Mouse (Mus musculus) midbrain, embryonic 11.5 days (tissue): Measurements from ENCODE around the gene Ddx58. TPM values are rescaled to one million over a fixed set of nuclear protein-coding genes. Genes with fewer than 3 reads are reported as not detected.
A peak's percentile ranks its signal among the peaks of the same experiment; 100 is the strongest.

Source experiments
- ATAC-seq: fragments of 200-750 bp; cut with Nextera tagmentation; 2 replicates; pipeline ENCODE4 v1.8.0; 2017; ENCODE audit warnings: moderate TSS enrichment, moderate library complexity; ENCODE audit not compliant: low FRiP score
- DNase-seq: peaks from one replicate; pipeline ENCODE4 v3.0.0; 2015; ENCODE audit warnings: low spot score; ENCODE audit errors: missing footprints
- H3K27ac ChIP-seq: fragments of 300-500 bp; sonication (generic); 2 replicates; pipeline ENCODE4 v1.5.1; 2014; ENCODE audit warnings: low read depth, low read length
- H3K27me3 ChIP-seq: fragments of 300-500 bp; sonication (generic); 2 replicates; pipeline ENCODE4 v1.6.1; 2014; ENCODE audit warnings: mild to moderate bottlenecking, low read length, moderate library complexity, mixed read lengths; ENCODE audit not compliant: control insufficient read depth, insufficient read depth
- H3K36me3 ChIP-seq: fragments of 300-500 bp; sonication (generic); 2 replicates; pipeline ENCODE4 v1.6.1; 2014; ENCODE audit warnings: mild to moderate bottlenecking, low read length, moderate library complexity, mixed read lengths; ENCODE audit not compliant: control insufficient read depth, insufficient read depth
- H3K4me1 ChIP-seq: fragments of 300-500 bp; sonication (generic); 2 replicates; pipeline ENCODE4 v1.6.1; 2014; ENCODE audit warnings: low read length; ENCODE audit not compliant: control insufficient read depth, insufficient read depth
- H3K4me2 ChIP-seq: fragments of 300-500 bp; sonication (generic); 2 replicates; pipeline ENCODE4 v1.6.1; 2014; ENCODE audit warnings: mild to moderate bottlenecking, moderate library complexity
- H3K4me3 ChIP-seq: fragments of 300-500 bp; sonication (generic); 2 replicates; pipeline ENCODE4 v1.5.1; 2014; ENCODE audit warnings: low read depth, low read length
- H3K9ac ChIP-seq: fragments of 300-500 bp; sonication (generic); 2 replicates; pipeline ENCODE4 v1.6.1; 2014; ENCODE audit warnings: low read length
- H3K9me3 ChIP-seq: fragments of 300-500 bp; sonication (generic); 2 replicates; pipeline ENCODE4 v1.6.1; 2016; ENCODE audit warnings: low read length; ENCODE audit not compliant: control insufficient read depth
- WGBS: fragments of 180-500 bp; shearing (Covaris S2); extraction: QIAGEN DNeasy Blood & Tissue Kit; methylation state at CpG from one replicate; pipeline ENCODE4 v1.1.7; 2014; 5-methylcytosine and 5-hydroxymethylcytosine counted together
- polyA plus RNA-seq: library from polyadenylated mRNA; unstranded; fragments of >200 nt; fragmentation: Nextera tagmentation; extraction: Ambion mirVana; gene quantifications from 2 replicates; pipeline ENCODE4 v1.2.1, GENCODE M21; 2014

Gene Ddx58
- polyA plus RNA-seq, 1 experiment from 2014 or later = 2.1 TPM

- Histone ChIP-seq H3K4me1 (peaks cover 10% of the 10 kb centered on the region), H3K9me3 (no peaks in the 10 kb centered on the region), H3K27me3 (no peaks in the 10 kb centered on the region), H3K9ac (peak overlapping the region; percentile 92), H3K27ac (peak overlapping the region; percentile 85), H3K4me3 (peak overlapping the region; percentile 81), H3K4me2 (peak overlapping the region; percentile 83), H3K36me3 (peaks cover 2% of the 10 kb centered on the region; the same call in 1 of the 2 replicates)
- DNase-seq (peak; percentile 99), ATAC-seq (peak; percentile 85)
- WGBS = under 1% methylated on average over 49 of the region's 50 CpGs
Observed at GRCm38 (mm10) chr4:40268204-40268813, 28.7 kb upstream of the Ddx58 start.

- ATAC-seq (no peak; the same call in 1 of the 2 replicates), DNase-seq (no peak)
- H3K9me3 ChIP-seq = no peaks in the 10 kb centered on the region
- H3K4me1 ChIP-seq = peaks cover 10% of the 10 kb centered on the region
- H3K27ac ChIP-seq = no peak overlapping the region; the same call in 1 of the 2 replicates
- H3K9ac ChIP-seq = peak overlapping the region; percentile 92
- WGBS = 75% methylated on average over 7 of the region's 7 CpGs
- peak overlapping the region; percentile 83 for H3K4me2 ChIP-seq
- peak overlapping the region; percentile 81 for H3K4me3 ChIP-seq
- H3K36me3 ChIP-seq = peaks cover 2% of the 10 kb centered on the region; the same call in 1 of the 2 replicates
- no peaks in the 10 kb centered on the region for H3K27me3 ChIP-seq
Observed at GRCm38 (mm10) chr4:40267681-40268080, 28.1 kb upstream of the Ddx58 start.

- Histone ChIP-seq H3K36me3 (peaks cover 23% of the 10 kb centered on the region), H3K9me3 (no peaks in the 10 kb centered on the region), H3K4me3 (no peak overlapping the region), H3K27ac (no peak overlapping the region), H3K9ac (no peak overlapping the region), H3K27me3 (no peaks in the 10 kb centered on the region), H3K4me1 (peaks cover 10% of the 10 kb centered on the region), H3K4me2 (no peak overlapping the region)
- DNase-seq (no peak), ATAC-seq (no peak)
- WGBS = 97% methylated on average over 1 of the region's 1 CpGs
Observed at GRCm38 (mm10) chr4:40264321-40264720, 24.7 kb upstream of the Ddx58 start.

- H3K27me3 ChIP-seq = no peaks in the 10 kb centered on the region
- no peak overlapping the region for H3K27ac ChIP-seq
- WGBS = 87% methylated on average over 8 of the region's 8 CpGs
- no peaks in the 10 kb centered on the region for H3K4me1 ChIP-seq
- ATAC-seq = no peak
- H3K9me3 ChIP-seq = no peaks in the 10 kb centered on the region
- no peaks in the 10 kb centered on the region for H3K36me3 ChIP-seq
- DNase-seq = peak; percentile 51
- H3K4me3 ChIP-seq = no peak overlapping the region
- H3K4me2 ChIP-seq = no peak overlapping the region
- no peak overlapping the region for H3K9ac ChIP-seq
Observed at GRCm38 (mm10) chr4:40254385-40255103, 14.9 kb upstream of the Ddx58 start.

DNA sequence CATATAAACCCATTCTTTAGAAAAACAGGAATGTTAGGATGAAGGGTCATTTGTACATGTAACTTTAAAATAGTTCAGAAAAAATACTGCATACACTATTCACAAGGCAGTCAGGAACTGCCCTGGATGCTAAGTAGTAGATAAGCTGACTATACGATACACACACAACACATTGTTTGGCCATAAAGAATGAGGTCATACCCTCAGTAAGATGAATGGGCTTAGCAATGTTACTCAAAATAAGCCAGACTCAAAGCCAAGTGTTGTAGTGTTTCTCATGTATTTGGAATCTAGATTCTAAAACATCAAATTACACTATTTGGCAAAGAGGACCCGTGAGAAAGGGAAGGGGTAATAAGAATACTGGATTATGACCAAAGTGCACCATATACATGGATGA, 14.1 kb upstream of the Ddx58 start:
- H3K4me3 ChIP-seq = no peak overlapping the region
- ATAC-seq (no peak), DNase-seq (peak; percentile 57)
- no peak overlapping the region for H3K9ac ChIP-seq
- H3K36me3 ChIP-seq = no peaks in the 10 kb centered on the region
- 88% methylated on average over 2 of the region's 2 CpGs for WGBS
- no peak overlapping the region for H3K27ac ChIP-seq
- H3K27me3 ChIP-seq = no peaks in the 10 kb centered on the region
- no peaks in the 10 kb centered on the region for H3K4me1 ChIP-seq
- H3K9me3 ChIP-seq = no peaks in the 10 kb centered on the region
- H3K4me2 ChIP-seq = no peak overlapping the region

DNA sequence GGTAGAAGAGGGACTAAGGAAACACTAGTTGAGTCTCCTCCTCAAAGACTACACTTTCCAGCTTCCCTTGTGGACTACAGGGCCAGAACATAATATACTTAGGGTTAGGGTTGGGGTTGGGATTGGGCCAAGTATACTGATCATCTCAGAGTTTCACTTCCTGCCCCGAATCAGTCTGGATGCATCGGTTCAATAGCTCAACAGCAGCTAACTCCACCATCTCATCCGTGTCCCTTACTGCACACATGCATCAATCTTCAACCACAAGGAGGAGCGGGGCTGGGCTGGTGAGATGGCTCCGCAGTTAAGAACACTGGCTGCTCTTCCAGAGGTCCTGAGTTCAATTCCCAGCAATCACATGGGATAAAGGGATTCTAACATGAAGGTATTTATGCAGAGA, 11.4 kb upstream of the Ddx58 start:
- Histone ChIP-seq H3K9ac (no peak overlapping the region), H3K36me3 (no peaks in the 10 kb centered on the region), H3K27ac (no peak overlapping the region), H3K9me3 (no peaks in the 10 kb centered on the region), H3K27me3 (no peaks in the 10 kb centered on the region), H3K4me1 (no peaks in the 10 kb centered on the region), H3K4me3 (no peak overlapping the region), H3K4me2 (no peak overlapping the region)
- ATAC-seq = no peak
- WGBS = 95% methylated on average over 5 of the region's 5 CpGs
- peak; percentile 73 for DNase-seq

DNA sequence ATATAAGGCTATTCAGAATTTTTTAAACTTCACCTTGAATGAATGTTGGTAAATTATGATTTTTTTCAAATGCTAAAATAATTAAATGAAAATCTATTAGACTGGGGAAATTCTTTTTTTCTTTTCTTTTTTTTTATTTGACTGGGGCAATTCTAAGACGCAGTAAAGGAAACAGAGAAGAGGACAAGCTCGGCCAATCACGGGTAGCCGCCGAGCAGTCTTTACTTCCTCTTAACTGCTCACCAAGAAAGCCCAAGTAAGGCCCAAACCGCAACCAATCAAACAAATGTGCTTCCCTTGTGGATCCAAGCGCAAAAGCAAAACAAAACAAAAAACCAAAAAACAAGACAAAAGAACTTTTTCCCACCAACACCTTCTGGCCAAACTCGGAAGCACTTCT, 4.4 kb upstream of the Ddx58 start:
- H3K9ac ChIP-seq = no peak overlapping the region
- 86% methylated on average over 8 of the region's 8 CpGs for WGBS
- no peak overlapping the region for H3K4me2 ChIP-seq
- no peaks in the 10 kb centered on the region for H3K27me3 ChIP-seq
- ATAC-seq (no peak), DNase-seq (no peak)
- H3K36me3 ChIP-seq = no peaks in the 10 kb centered on the region
- no peaks in the 10 kb centered on the region for H3K9me3 ChIP-seq
- H3K4me1 ChIP-seq = no peaks in the 10 kb centered on the region
- no peak overlapping the region for H3K4me3 ChIP-seq
- H3K27ac ChIP-seq = no peak overlapping the region

DNA sequence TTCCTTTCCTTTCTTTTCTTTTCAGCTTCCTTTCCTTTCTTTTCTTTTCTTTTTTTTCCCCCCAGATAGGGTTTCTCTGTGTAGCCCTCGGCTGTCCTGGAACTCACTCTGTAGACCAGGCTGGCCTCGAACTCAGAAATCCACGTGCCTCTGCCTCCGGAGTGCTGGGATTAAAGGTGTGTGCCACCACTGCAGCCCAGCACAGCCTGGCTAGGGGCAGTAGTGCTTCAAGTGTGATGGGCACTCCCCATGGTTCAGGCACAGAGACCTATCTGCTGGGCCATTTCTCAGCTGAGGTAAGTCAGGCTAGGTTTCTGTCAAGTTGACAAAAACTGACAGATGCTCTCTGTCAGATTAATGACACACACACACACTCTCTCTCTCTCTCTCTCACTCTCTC, 3.4 kb upstream of the Ddx58 start:
- peaks cover 5% of the 10 kb centered on the region; the same call in 1 of the 2 replicates for H3K4me1 ChIP-seq
- ATAC-seq = no peak
- no peak overlapping the region for H3K27ac ChIP-seq
- no peak overlapping the region for H3K9ac ChIP-seq
- H3K4me3 ChIP-seq = no peak overlapping the region
- no peak overlapping the region for H3K4me2 ChIP-seq
- DNase-seq = peak; percentile 57
- no peaks in the 10 kb centered on the region for H3K9me3 ChIP-seq
- no peaks in the 10 kb centered on the region for H3K36me3 ChIP-seq
- 82% methylated on average over 4 of the region's 4 CpGs for WGBS
- no peaks in the 10 kb centered on the region for H3K27me3 ChIP-seq

GRCm38 (mm10) chr4:40241928-40242327, 2.3 kb upstream of the Ddx58 start:
- no peak overlapping the region for H3K9ac ChIP-seq
- DNase-seq (peak; percentile 81), ATAC-seq (no peak)
- H3K4me2 ChIP-seq = no peak overlapping the region
- H3K27me3 ChIP-seq = no peaks in the 10 kb centered on the region
- no peaks in the 10 kb centered on the region for H3K36me3 ChIP-seq
- no peak overlapping the region for H3K27ac ChIP-seq
- H3K4me3 ChIP-seq = no peak overlapping the region
- H3K4me1 ChIP-seq = peaks cover 5% of the 10 kb centered on the region; the same call in 1 of the 2 replicates
- WGBS = 57% methylated on average over 6 of the region's 6 CpGs
- H3K9me3 ChIP-seq = no peaks in the 10 kb centered on the region
